Mouse (Mus musculus): ENCODE data around the gene Gm10134. TPM values are rescaled to one million over a fixed set of nuclear protein-coding genes. Genes with fewer than 3 reads are reported as not detected.
A peak's percentile ranks its signal among the peaks of the same experiment; 100 is the strongest.

Gm10134 gene
- polyA plus RNA-seq, 1 experiment from 2014 or later, result 1.5 TPM

DNA sequence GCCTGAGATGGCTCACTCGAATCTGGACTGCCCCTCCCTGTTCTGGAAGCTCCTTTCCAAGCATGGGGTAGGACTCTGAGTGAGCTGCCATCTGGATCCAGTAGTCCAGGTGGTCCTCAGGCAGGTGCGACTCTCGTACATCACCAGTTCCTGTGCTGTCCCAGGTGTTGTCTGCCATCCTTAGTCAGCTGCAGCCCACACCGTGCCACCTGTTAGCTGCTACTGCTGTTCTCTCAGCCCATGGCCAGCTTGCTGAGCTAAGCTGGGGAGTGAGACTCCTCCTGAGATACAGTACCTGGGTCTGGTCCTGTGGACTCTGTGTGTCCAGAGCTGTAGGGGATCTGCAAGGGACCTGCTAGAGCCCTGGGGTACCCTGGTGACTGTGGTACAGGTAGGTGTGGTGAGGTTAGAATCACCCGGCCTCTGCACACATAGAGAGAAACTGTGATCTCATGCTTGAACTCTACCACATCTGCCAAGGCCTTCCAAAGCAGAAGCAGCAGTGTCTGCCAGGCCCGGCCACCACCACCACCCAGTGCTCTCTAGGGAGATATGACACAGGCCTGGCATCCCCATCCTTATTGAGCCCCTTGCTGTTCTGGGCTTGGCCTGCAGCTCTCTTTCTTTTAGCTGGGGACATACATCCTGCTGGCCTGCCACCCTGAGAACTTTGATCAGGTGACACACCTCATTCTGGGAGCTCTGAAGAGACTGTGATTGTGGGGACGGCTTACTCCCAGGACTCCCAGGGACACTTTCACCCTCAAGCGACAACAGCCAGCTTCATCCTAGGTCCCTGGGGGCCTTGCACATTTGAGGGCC is 32.3 kb downstream of the Gm10134 start:
- TF ChIP-seq EP300 (IDR thresholded peaks at IDR 0.05; ENCODE audit: low read depth) (no peak), CTCF (IDR thresholded peaks at IDR 0.05; ENCODE audit: low read depth) (no peak)
- DNase-seq (no peak), ATAC-seq (no peak)
- Histone ChIP-seq H3K36me3 (replicated peaks; ENCODE audit: insufficient read depth, low read length) (no peaks in the 10 kb centered on the region), H3K9me3 (ENCODE audit: low read length) (no peaks in the 10 kb centered on the region), H3K9ac (replicated peaks) (no peak overlapping the region), H3K4me3 (ENCODE audit: low read depth, low read length) (no peak overlapping the region), H3K27ac (ENCODE audit: low read depth) (no peak overlapping the region), H3K27me3 (ENCODE audit: insufficient read depth, low read length) (0 out of 2 replicates have a peak, but pooled peaks cover 4% of the 10 kb centered on the region), H3K4me1 (ENCODE audit: insufficient read depth) (peaks cover 26% of the 10 kb centered on the region), H3K4me2 (ENCODE audit: low read depth, low read length) (no peak overlapping the region)
- WGBS (ENCODE audit: insufficient replicate concordance), result 74% methylated on average over 8 of the region's 8 CpGs

DNA sequence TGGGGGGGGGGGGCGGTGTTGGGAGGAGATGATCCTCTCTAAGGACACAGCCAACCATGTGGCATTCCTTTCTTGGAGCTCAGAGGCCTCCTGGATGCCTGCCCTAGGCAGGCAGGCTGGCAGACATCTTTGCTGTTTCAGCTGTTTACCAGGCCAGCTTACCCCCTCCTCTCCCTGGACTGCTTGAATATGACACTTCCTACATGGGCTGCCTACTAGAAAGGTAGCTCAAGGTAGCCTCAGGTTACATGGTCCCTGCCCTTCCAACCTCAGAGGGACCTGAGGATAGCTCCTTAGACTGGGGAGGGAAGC is 32.9 kb downstream of the Gm10134 start:
- Histone ChIP-seq H3K9me3 (ENCODE audit: low read length) (no peaks in the 10 kb centered on the region), H3K4me2 (ENCODE audit: low read depth, low read length) (no peak overlapping the region), H3K27me3 (ENCODE audit: insufficient read depth, low read length) (0 out of 2 replicates have a peak, but pooled peaks cover 4% of the 10 kb centered on the region), H3K9ac (replicated peaks) (no peak overlapping the region), H3K27ac (ENCODE audit: low read depth) (0 out of 2 replicates have a peak overlapping the region, but pooled peaks have one; percentile 64), H3K4me3 (ENCODE audit: low read depth, low read length) (no peak overlapping the region), H3K4me1 (ENCODE audit: insufficient read depth) (peaks cover 23% of the 10 kb centered on the region), H3K36me3 (replicated peaks; ENCODE audit: insufficient read depth, low read length) (no peaks in the 10 kb centered on the region)
- WGBS (ENCODE audit: insufficient replicate concordance), result 55% methylated on average over 1 of the region's 1 CpGs
- no peak for TF ChIP-seq EP300 (IDR thresholded peaks at IDR 0.05; ENCODE audit: low read depth)
- no peak for ATAC-seq
- no peak for DNase-seq

DNA sequence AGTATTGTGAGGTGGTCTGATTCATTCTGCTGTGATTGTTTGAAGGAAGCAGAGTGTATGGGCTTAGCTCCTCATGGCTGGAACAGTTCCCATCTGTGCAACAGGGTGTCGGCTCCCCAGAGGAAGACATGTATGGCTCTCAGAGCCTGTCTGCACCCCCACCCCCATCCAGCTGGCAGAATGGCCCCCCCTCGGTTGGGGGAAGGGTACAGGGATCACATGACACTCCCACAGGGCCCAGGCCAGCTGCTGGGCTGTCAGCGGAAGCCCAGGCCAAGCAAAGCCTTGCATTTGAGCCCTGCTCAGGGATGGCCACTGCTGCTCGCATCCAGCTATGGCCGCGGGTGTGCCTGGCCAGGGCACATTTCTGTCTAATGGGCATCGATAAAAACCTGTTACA is 33.3 kb downstream of the Gm10134 start:
- H3K4me1 ChIP-seq (ENCODE audit: insufficient read depth), result peaks cover 21% of the 10 kb centered on the region

DNA sequence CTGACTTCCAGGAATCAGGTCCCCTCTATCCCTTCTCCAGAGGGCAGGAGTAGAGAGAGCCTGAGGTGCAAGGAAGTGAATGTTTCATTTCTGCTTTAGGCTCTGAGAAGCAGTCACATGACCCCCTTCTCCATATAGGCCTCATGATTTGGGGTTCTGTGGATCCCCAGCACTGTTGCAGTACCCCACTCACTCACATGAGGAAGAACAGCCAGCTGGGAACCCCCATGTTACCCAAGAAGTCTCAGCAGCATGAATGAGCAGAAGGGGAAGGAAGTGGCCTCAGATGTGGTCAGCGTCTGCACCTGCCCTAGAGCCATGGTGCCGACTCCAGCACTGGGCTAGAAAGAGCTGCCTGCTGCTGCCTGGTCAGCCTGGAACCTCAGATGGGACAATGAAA is 34.1 kb downstream of the Gm10134 start:
- no peaks in the 10 kb centered on the region for H3K36me3 ChIP-seq (replicated peaks; ENCODE audit: insufficient read depth, low read length)
- no peaks in the 10 kb centered on the region for H3K9me3 ChIP-seq (ENCODE audit: low read length)
- no peak overlapping the region for H3K9ac ChIP-seq (replicated peaks)
- ATAC-seq (peak; percentile 70), DNase-seq (peak; percentile 59)
- H3K4me3 ChIP-seq (ENCODE audit: low read depth, low read length), result no peak overlapping the region
- peak overlapping the region; percentile 40 for H3K4me2 ChIP-seq (ENCODE audit: low read depth, low read length)
- peaks cover 21% of the 10 kb centered on the region for H3K4me1 ChIP-seq (ENCODE audit: insufficient read depth)
- WGBS (ENCODE audit: insufficient replicate concordance), result 23% methylated on average over 2 of the region's 2 CpGs
- peak overlapping the region; percentile 64 for H3K27ac ChIP-seq (ENCODE audit: low read depth)
- TF ChIP-seq EP300 (IDR thresholded peaks at IDR 0.05; ENCODE audit: low read depth), result no peak
- no peak for TF ChIP-seq CTCF (IDR thresholded peaks at IDR 0.05; ENCODE audit: low read depth)
- 0 out of 2 replicates have a peak, but pooled peaks cover 2% of the 10 kb centered on the region for H3K27me3 ChIP-seq (ENCODE audit: insufficient read depth, low read length)

More for the DNA sequence above, 33.3 kb downstream of the Gm10134 start:
- Histone ChIP-seq H3K9me3 (ENCODE audit: low read length) (no peaks in the 10 kb centered on the region), H3K27ac (ENCODE audit: low read depth) (peak overlapping the region; percentile 64), H3K9ac (replicated peaks) (no peak overlapping the region), H3K36me3 (replicated peaks; ENCODE audit: insufficient read depth, low read length) (no peaks in the 10 kb centered on the region), H3K4me3 (ENCODE audit: low read depth, low read length) (no peak overlapping the region), H3K27me3 (ENCODE audit: insufficient read depth, low read length) (0 out of 2 replicates have a peak, but pooled peaks cover 4% of the 10 kb centered on the region), H3K4me2 (ENCODE audit: low read depth, low read length) (no peak overlapping the region)
- ATAC-seq (no peak; the same call in 1 of the 2 replicates), DNase-seq (peak; percentile 58)
- WGBS (ENCODE audit: insufficient replicate concordance), result 59% methylated on average over 7 of the region's 7 CpGs
- no peak for TF ChIP-seq EP300 (IDR thresholded peaks at IDR 0.05; ENCODE audit: low read depth)
- no peak for TF ChIP-seq CTCF (IDR thresholded peaks at IDR 0.05; ENCODE audit: low read depth)

DNA sequence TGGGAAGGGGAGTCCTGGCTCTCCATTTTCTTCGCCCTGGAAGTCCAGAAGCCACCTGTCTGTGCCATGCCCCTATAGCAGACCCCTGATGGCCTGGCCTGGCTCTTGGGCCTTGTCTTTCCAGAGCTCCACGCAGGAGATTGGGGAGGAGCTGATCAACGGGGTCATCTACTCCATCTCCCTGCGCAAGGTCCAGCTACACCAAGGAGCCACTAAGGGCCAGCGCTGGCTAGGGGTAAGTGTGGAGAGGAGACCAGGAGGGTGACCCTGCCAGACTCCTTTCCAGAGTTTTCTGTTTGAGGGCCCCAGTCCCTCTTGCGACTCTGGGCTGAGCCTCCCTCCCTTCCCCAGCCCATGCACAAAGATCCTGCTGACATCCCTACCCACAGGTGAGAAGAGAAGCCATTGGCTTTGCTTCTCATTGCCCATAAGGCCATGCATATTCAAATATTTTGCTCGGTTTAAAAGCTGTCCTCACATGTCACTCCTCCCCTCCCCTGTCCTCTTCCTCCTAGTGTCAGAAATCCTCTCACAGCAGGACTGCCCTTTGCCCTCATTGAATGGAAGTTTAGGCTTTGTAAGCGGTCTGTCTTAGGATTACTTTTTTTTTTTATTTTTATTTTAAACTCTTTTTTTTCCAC is 34.8 kb downstream of the Gm10134 start:
- H3K9ac ChIP-seq (replicated peaks), result no peak overlapping the region
- WGBS (ENCODE audit: insufficient replicate concordance), result 58% methylated on average over 8 of the region's 8 CpGs

DNA sequence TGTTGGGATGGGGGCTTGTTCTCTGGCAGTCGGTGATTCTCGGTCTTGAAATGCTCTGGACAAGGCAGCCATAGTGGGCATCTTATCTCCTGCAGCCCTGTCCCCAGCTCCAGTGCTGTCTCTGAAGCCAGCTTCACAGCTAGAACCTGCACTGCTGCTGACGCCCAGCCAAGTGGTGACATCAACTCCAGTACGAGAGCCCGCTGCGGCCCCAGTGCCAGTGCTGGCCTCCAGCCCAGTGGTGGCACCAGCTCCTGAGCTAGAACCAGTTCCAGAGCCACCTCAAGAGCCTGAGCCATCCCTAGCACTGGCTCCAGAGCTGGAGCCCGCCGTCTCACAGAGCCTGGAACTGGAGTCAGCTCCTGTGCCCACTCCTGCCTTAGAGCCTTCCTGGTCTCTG is 38.0 kb downstream of the Gm10134 start:
- H3K4me3 ChIP-seq (ENCODE audit: low read depth, low read length), result no peak overlapping the region
- DNase-seq, result no peak
- TF ChIP-seq EP300 (IDR thresholded peaks at IDR 0.05; ENCODE audit: low read depth) (no peak), CTCF (IDR thresholded peaks at IDR 0.05; ENCODE audit: low read depth) (no peak)
- H3K9ac ChIP-seq (replicated peaks), result no peak overlapping the region
- no peaks in the 10 kb centered on the region for H3K36me3 ChIP-seq (replicated peaks; ENCODE audit: insufficient read depth, low read length)
- H3K27me3 ChIP-seq (ENCODE audit: insufficient read depth, low read length), result no peaks in the 10 kb centered on the region
- H3K9me3 ChIP-seq (ENCODE audit: low read length), result no peaks in the 10 kb centered on the region
- no peak overlapping the region for H3K27ac ChIP-seq (ENCODE audit: low read depth)
- H3K4me2 ChIP-seq (ENCODE audit: low read depth, low read length), result no peak overlapping the region
- 89% methylated on average over 8 of the region's 8 CpGs for WGBS (ENCODE audit: insufficient replicate concordance)
- ATAC-seq, result no peak
- peaks cover 21% of the 10 kb centered on the region for H3K4me1 ChIP-seq (ENCODE audit: insufficient read depth)

More for the DNA sequence above, 34.8 kb downstream of the Gm10134 start:
- Histone ChIP-seq H3K9me3 (ENCODE audit: low read length) (no peaks in the 10 kb centered on the region), H3K27me3 (ENCODE audit: insufficient read depth, low read length) (no peaks in the 10 kb centered on the region), H3K36me3 (replicated peaks; ENCODE audit: insufficient read depth, low read length) (no peaks in the 10 kb centered on the region), H3K4me3 (ENCODE audit: low read depth, low read length) (no peak overlapping the region), H3K27ac (ENCODE audit: low read depth) (no peak overlapping the region), H3K4me2 (ENCODE audit: low read depth, low read length) (peak overlapping the region; percentile 40; the same call in 1 of the 2 replicates), H3K4me1 (ENCODE audit: insufficient read depth) (peaks cover 19% of the 10 kb centered on the region)
- no peak for ATAC-seq
- DNase-seq, result no peak
- TF ChIP-seq EP300 (IDR thresholded peaks at IDR 0.05; ENCODE audit: low read depth), result no peak
- TF ChIP-seq CTCF (IDR thresholded peaks at IDR 0.05; ENCODE audit: low read depth), result no peak
